Mouse (Mus musculus): ENCODE data around the gene 4921511M17Rik.
"Not testable (repeated sequence)": the region's sequence is repeated elsewhere in the genome, so short reads cannot be mapped to it uniquely, and the experiment has no call there.

4921511M17Rik gene

GRCm38 (mm10) chrX:154033727-154034126 lies at the start of gene 4921511M17Rik:
4921511M17Rik (minus strand) TSS chrX:154033827.
- not testable (repeated sequence) for DNase-seq (ENCODE audit: extremely low spot score, low spot score)

GRCm38 (mm10) chrX:154054939-154055338 lies 21.3 kb upstream of the 4921511M17Rik start, which contains the start of gene Gm10057:
Gm10057 (minus strand) TSS chrX:154055039.
- not testable (repeated sequence) for DNase-seq (ENCODE audit: extremely low spot score, low spot score)

- DNase-seq (ENCODE audit: extremely low spot score, low spot score) = not testable (repeated sequence)
Measured at GRCm38 (mm10) chrX:154012540-154012939, 21.1 kb downstream of the 4921511M17Rik start, which contains the start of gene Samt1. Samt1 (minus strand) TSS chrX:154012640.

- not testable (repeated sequence) for DNase-seq (ENCODE audit: extremely low spot score, low spot score)
Measured at GRCm38 (mm10) chrX:153976914-153977313, 56.7 kb downstream of the 4921511M17Rik start.

- DNase-seq (ENCODE audit: extremely low spot score, low spot score) = not testable (repeated sequence)
Measured at GRCm38 (mm10) chrX:153976467-153976866, 57.2 kb downstream of the 4921511M17Rik start.

- DNase-seq (ENCODE audit: extremely low spot score, low spot score) = no peak
Measured at GRCm38 (mm10) chrX:153974450-153974849, 59.2 kb downstream of the 4921511M17Rik start.
